Mouse (Mus musculus) myocyte (in vitro differentiated cells): ENCODE data around the gene Rab22a. TPM values are rescaled to one million over a fixed set of nuclear protein-coding genes. Genes with fewer than 3 reads are reported as not detected.

Experiments used
- H3K27me3 ChIP-seq: one replicate; pipeline ENCODE4 v1.6.1; 2011; ENCODE audit not compliant: control insufficient read depth, insufficient read depth, insufficient read length
- H3K36me3 ChIP-seq: one replicate; pipeline ENCODE4 v1.6.1; 2011; ENCODE audit not compliant: control insufficient read depth, insufficient read depth
- H3K4me2 ChIP-seq: one replicate; pipeline ENCODE4 v1.6.1; 2011; ENCODE audit warnings: low read depth, control low read depth
- H3K4me3 ChIP-seq: one replicate; pipeline ENCODE4 v1.5.1; 2011; ENCODE audit warnings: mild to moderate bottlenecking, control low read depth, moderate library complexity
- H3K79me2 ChIP-seq: one replicate; pipeline ENCODE4 v1.6.1; 2011; ENCODE audit not compliant: control insufficient read depth, insufficient read depth
- H3ac ChIP-seq: one replicate; pipeline ENCODE4 v1.6.1; 2011; ENCODE audit not compliant: control insufficient read depth, insufficient read length
- CEBPB ChIP-seq: IDR thresholded peaks from 2 replicates; pipeline ENCODE4 v1.6.1; 2011; ENCODE audit warnings: mild to moderate bottlenecking, moderate library complexity; ENCODE audit not compliant: poor library complexity, insufficient read depth, severe bottlenecking
- E2F4 ChIP-seq: IDR thresholded peaks from one replicate; pipeline ENCODE4 v1.6.1; 2011; ENCODE audit warnings: mild to moderate bottlenecking, control low read depth, moderate library complexity; ENCODE audit not compliant: insufficient read depth
- MAX ChIP-seq: IDR thresholded peaks from one replicate; pipeline ENCODE4 v1.6.1; 2011; ENCODE audit warnings: low read depth, mild to moderate bottlenecking, control low read depth
- MYOD1 ChIP-seq, 3 experiments: IDR thresholded peaks; one replicate each; pipeline ENCODE4 v1.6.1; 2011; ENCODE audit warnings: control low read depth in 2 of 3, low read depth in 2 of 3, mild to moderate bottlenecking in 2 of 3, moderate library complexity in 1 of 3; ENCODE audit not compliant: insufficient read length in 2 of 3, control insufficient read depth in 1 of 3
- MYOG ChIP-seq, 3 experiments: IDR thresholded peaks; one replicate each; pipeline ENCODE4 v1.6.1; 2011; ENCODE audit warnings: control low read depth in 2 of 3, low read depth in 2 of 3, mild to moderate bottlenecking in 2 of 3; ENCODE audit not compliant: insufficient read length in 2 of 3, control insufficient read depth in 1 of 3, insufficient read depth in 1 of 3
- POLR2A ChIP-seq: IDR thresholded peaks from one replicate; pipeline ENCODE4 v1.6.1; 2011; ENCODE audit warnings: low read depth, mild to moderate bottlenecking, control low read depth, moderate library complexity; ENCODE audit not compliant: insufficient read length
- POLR2AphosphoS2 ChIP-seq: IDR thresholded peaks from one replicate; pipeline ENCODE4 v1.6.1; 2011; ENCODE audit warnings: low read depth, control low read depth; ENCODE audit not compliant: insufficient read length
- REST ChIP-seq: IDR thresholded peaks from one replicate; pipeline ENCODE4 v1.6.1; 2011; ENCODE audit warnings: mild to moderate bottlenecking, control low read depth, moderate library complexity; ENCODE audit not compliant: insufficient read depth, insufficient read length
- SRF ChIP-seq: IDR thresholded peaks from one replicate; pipeline ENCODE4 v1.6.1; 2011; ENCODE audit warnings: low read depth; ENCODE audit not compliant: control insufficient read depth, insufficient read length
- TCF12 ChIP-seq: IDR thresholded peaks from one replicate; pipeline ENCODE4 v1.6.1; 2011; ENCODE audit warnings: mild to moderate bottlenecking, control low read depth; ENCODE audit not compliant: poor library complexity, insufficient read depth, severe bottlenecking
- TCF3 ChIP-seq: IDR thresholded peaks from one replicate; pipeline ENCODE4 v1.6.1; 2011; ENCODE audit warnings: low read depth, control low read depth; ENCODE audit not compliant: insufficient read length
- USF1 ChIP-seq: IDR thresholded peaks from one replicate; pipeline ENCODE4 v1.6.1; 2011; ENCODE audit warnings: low read depth, mild to moderate bottlenecking, control low read depth, moderate library complexity
- polyA plus RNA-seq: library from polyadenylated mRNA; unstranded; fragments of >200 nt; fragmentation: generic; extraction: Trizol; gene quantifications from one replicate; pipeline ENCODE4 v1.2.1, GENCODE M21; 2012; ENCODE audit warnings: missing spikeins

Gene Rab22a
- polyA plus RNA-seq, 1 experiment = 28.2 TPM

DNA sequence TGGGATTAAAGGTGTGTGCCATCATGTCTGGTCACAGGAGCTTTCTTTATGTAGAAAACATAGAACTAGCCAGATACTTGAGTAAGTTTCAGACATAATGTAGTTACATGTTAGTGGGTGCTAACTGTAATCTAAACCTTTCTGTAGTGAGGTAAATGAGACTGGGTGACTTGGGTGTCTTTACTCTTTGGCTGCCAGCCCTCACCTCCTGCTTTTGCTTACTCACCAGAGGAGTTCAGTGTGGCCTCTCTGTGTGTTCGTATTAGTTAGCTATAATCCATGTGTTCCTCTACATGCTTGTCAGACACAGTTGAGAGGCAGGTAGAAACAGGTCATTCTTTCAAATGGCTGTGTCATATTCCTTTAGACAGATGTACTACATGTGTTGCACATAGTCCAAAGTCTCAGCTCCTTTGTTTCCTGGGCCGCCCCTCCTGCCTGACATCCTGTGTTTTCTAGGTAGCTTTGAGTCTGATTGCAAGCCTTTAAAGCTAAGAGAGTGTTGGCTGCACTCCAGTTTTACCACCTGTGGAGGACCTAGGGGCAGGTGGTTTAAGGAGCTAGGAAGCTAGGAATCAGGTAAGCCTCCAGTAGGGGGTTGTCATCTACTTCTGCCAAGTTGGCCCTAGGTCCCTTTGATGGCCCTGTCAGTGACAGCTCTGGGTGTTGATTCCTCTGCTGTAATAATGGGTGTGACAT lies 89.5 kb downstream of the Rab22a start:
- no peak overlapping the region for H3K4me2 ChIP-seq
- H3K4me3 ChIP-seq = no peak overlapping the region
- H3K27me3 ChIP-seq = no peaks in the 10 kb centered on the region
- H3K79me2 ChIP-seq = peaks cover 59% of the 10 kb centered on the region
- no peak for TF ChIP-seq TCF12
- TF ChIP-seq MYOD1 (IDR thresholded peaks at IDR 0.05; ENCODE audit: control insufficient read depth in 1 of 3, insufficient read length in 2 of 3, low read depth in 2 of 3) = no peak
- TF ChIP-seq CEBPB = no peak
- no peak for TF ChIP-seq REST
- no peak for TF ChIP-seq E2F4
- no peaks in the 10 kb centered on the region for H3K36me3 ChIP-seq
- no peak overlapping the region for H3ac ChIP-seq

DNA sequence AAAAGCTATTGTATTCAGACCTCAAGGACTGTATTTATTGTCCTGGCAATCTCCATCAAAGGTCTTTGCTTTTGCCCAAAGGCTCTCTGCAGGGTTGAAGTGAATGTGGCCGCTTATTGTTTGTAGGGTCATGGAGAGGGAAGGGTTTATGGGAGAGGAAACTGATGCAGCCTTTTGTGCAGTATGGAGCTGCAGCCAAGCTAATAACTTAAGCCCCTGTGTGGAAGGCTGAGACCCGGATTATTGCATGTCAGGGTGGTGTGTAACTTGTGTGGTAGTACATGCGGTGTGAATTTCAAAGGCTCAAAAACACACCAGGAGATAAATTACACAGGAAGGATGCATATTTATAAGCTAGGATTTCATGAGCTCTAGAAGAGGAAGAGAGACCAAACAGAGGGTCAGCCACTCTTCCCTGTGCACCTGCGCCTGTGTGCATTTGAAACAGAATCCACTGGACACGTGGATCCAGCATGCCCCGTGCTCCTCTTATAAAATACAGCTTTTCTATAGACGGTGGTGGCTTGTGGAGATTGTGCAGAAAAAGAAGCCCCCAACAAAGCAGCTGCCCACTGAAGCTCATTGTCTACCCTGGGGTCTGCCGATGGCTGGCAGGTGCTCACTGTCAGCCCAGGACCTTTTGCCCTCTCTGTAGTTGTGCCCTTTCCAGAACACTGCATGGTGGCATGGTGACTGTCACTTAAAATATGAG lies 96.0 kb downstream of the Rab22a start:
- H3K79me2 ChIP-seq = peaks cover 36% of the 10 kb centered on the region
- H3ac ChIP-seq = no peak overlapping the region
- TF ChIP-seq MYOD1 (IDR thresholded peaks at IDR 0.05; ENCODE audit: control insufficient read depth in 1 of 3, insufficient read length in 2 of 3, low read depth in 2 of 3) = no peak
- no peak for TF ChIP-seq MYOG (IDR thresholded peaks at IDR 0.05; ENCODE audit: control insufficient read depth in 1 of 3, insufficient read depth in 1 of 3, insufficient read length in 2 of 3, low read depth in 2 of 3)
- TF ChIP-seq TCF12 = no peak
- no peak for TF ChIP-seq E2F4
- TF ChIP-seq TCF3 = no peak
- no peak for TF ChIP-seq MAX
- TF ChIP-seq REST = no peak
- no peak for TF ChIP-seq CEBPB
- TF ChIP-seq SRF = no peak
- no peak for TF ChIP-seq USF1
- no peak for TF ChIP-seq POLR2AphosphoS2
- no peak for TF ChIP-seq POLR2A
- no peak overlapping the region for H3K4me3 ChIP-seq
- H3K36me3 ChIP-seq = no peaks in the 10 kb centered on the region
- no peaks in the 10 kb centered on the region for H3K27me3 ChIP-seq
- H3K4me2 ChIP-seq = no peak overlapping the region

Other genes with a start within 250 kb of the Rab22a start
- gene 1700021F07Rik, start 137.2 kb upstream of the Rab22a start, polyA plus RNA-seq = not detected
- not detected for gene Ankrd60, start 81.4 kb upstream of the Rab22a start, polyA plus RNA-seq
- gene 1700010B08Rik, start 59.7 kb downstream of the Rab22a start, polyA plus RNA-seq = 0.05 TPM
- gene Vapb, start 77.8 kb downstream of the Rab22a start, polyA plus RNA-seq = 53.8 TPM